Mouse (Mus musculus) telencephalon, adult 2 months (tissue): ENCODE data around the gene Ccp110.

Source experiments
- DNase-seq: peaks from one replicate; pipeline ENCODE4 v3.0.0-alpha.2; 2011; ENCODE audit warnings: low read depth, low spot score

Ccp110 gene

GRCm38 (mm10) chr7:118766834-118767224 lies 54.5 kb downstream of the Ccp110 start:
- DNase-seq = no peak

GRCm38 (mm10) chr7:118769208-118769607 lies 56.9 kb downstream of the Ccp110 start:
- no peak for DNase-seq

- DNase-seq = no peak
Observed at GRCm38 (mm10) chr7:118769655-118770054, 57.3 kb downstream of the Ccp110 start.

- DNase-seq = no peak
Observed at GRCm38 (mm10) chr7:118773027-118773426, 60.7 kb downstream of the Ccp110 start.

- no peak for DNase-seq
Observed at GRCm38 (mm10) chr7:118775991-118776390, 63.6 kb downstream of the Ccp110 start.

- DNase-seq = no peak
Observed at GRCm38 (mm10) chr7:118776491-118776890, 64.1 kb downstream of the Ccp110 start.

GRCm38 (mm10) chr7:118777598-118778394 lies 65.4 kb downstream of the Ccp110 start:
- DNase-seq = peak; percentile 50

GRCm38 (mm10) chr7:118778561-118778960 lies 66.2 kb downstream of the Ccp110 start:
- DNase-seq = peak; percentile 53

- peak; percentile 55 for DNase-seq
Observed at GRCm38 (mm10) chr7:118783305-118784001, 71.1 kb downstream of the Ccp110 start.

- DNase-seq = no peak
Observed at GRCm38 (mm10) chr7:118786091-118786490, 73.7 kb downstream of the Ccp110 start.
